Mouse (Mus musculus) right cerebral cortex, postnatal 36 days (tissue): ENCODE measurements around the gene Cc2d2b.
A peak's percentile ranks its signal among the peaks of the same experiment; 100 is the strongest.

Experiments
- DNase-seq, 2 experiments: peaks; one replicate each; pipeline ENCODE4 v3.0.0; 2022; ENCODE audit warnings: low spot score in 2 of 2, mixed read lengths in 1 of 2

Cc2d2b gene

GRCm38 (mm10) chr19:40831416-40832201 lies 83.1 kb downstream of the Cc2d2b start:
- DNase-seq = peak in 1 of 2 experiments; percentile 8

GRCm38 (mm10) chr19:40832361-40832760 lies 83.8 kb downstream of the Cc2d2b start:
- DNase-seq = no peak

- DNase-seq = no peak
Observed at GRCm38 (mm10) chr19:40834436-40834835, 85.9 kb downstream of the Cc2d2b start.

- no peak for DNase-seq
Observed at GRCm38 (mm10) chr19:40838205-40838604, 89.7 kb downstream of the Cc2d2b start.

GRCm38 (mm10) chr19:40840303-40840702 lies 91.8 kb downstream of the Cc2d2b start:
- no peak for DNase-seq

- DNase-seq = no peak
Observed at GRCm38 (mm10) chr19:40841083-40841482, 92.5 kb downstream of the Cc2d2b start.

- no peak for DNase-seq
Observed at GRCm38 (mm10) chr19:40841593-40841992, 93.0 kb downstream of the Cc2d2b start.

GRCm38 (mm10) chr19:40844731-40845130 lies 96.2 kb downstream of the Cc2d2b start:
- no peak for DNase-seq

- no peak for DNase-seq
Observed at GRCm38 (mm10) chr19:40849391-40849790, 100.8 kb downstream of the Cc2d2b start.

GRCm38 (mm10) chr19:40859555-40859954 lies 111.0 kb downstream of the Cc2d2b start:
- no peak for DNase-seq

GRCm38 (mm10) chr19:40868284-40868683 lies 119.7 kb downstream of the Cc2d2b start:
- no peak for DNase-seq

GRCm38 (mm10) chr19:40869425-40870105 lies 121.0 kb downstream of the Cc2d2b start:
- no peak for DNase-seq

GRCm38 (mm10) chr19:40872955-40873665 lies 124.6 kb downstream of the Cc2d2b start:
- DNase-seq = peak; percentile 81 to 82
